Mouse (Mus musculus): ENCODE results near the gene Itih1.
A peak's percentile ranks its signal among the peaks of the same experiment; 100 is the strongest.

Gene Itih1

DNA sequence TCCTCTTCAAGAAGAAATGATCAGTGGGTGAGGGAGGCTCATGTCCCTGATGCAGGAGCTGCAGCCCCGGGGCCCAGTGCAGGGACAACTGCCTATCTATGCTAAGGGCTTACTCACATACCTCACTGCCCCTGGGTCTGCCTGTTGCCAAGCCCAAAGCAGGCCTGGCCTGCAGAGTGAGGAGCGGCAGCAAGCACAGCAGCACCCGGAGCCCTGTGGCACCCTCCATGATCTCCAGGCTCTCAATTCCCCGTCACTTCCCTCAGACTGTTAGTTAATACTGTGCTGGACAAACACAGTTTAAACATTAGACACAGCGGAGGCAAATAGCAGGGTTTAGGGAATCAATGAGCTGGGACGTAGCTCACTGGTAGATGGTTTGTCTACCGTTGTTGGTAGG lies at the start of gene Itih1:
Gene Itih1, minus strand, starts transcription at position 252 of the 400 bp plus-strand sequence.
- DNase-seq (ENCODE audit: low spot score) = no peak

DNA sequence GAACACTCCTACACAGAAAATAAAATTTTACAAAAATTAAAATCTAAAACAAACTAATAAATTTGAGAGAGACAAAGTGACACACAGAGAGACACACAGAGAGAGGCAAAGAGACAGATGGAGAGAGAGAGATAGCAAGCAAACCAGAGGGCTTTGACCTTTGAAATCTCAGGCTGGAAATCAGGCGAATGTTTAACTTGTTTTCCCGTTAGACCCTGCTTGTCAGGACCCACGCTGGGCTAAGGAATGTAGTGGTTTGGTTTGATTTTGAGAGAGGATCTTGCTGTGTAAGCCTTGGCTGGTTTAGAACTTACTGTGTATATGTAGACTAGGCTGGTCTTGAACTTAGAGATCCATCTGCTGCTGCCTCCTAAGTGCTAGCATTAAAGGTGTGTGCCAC lies 33.1 kb upstream of the Itih1 start:
- DNase-seq (ENCODE audit: low spot score) = no peak

GRCm38 (mm10) chr14:30974204-30974603 lies 31.1 kb upstream of the Itih1 start:
- no peak for DNase-seq (ENCODE audit: low spot score)

DNA sequence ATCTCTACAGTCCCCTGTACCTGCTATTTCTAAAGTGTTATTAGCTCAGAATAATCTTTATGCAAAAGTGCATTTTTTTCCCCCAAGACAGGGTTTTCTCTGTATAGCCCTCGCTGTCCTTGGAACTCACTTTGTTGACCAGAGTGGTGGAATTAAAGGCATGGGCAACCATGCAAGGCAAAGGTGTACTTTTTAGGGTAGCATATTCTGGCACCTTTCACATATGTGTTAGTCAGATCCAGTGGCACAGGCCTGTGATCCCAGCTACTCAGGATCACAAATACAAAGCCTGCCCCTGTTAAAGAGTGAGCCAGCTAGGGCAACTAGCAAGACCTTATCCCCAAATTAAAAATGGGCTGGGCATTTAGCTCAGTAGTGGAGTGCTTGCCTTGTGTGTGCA lies 17.3 kb upstream of the Itih1 start:
- DNase-seq (ENCODE audit: low spot score) = no peak

DNA sequence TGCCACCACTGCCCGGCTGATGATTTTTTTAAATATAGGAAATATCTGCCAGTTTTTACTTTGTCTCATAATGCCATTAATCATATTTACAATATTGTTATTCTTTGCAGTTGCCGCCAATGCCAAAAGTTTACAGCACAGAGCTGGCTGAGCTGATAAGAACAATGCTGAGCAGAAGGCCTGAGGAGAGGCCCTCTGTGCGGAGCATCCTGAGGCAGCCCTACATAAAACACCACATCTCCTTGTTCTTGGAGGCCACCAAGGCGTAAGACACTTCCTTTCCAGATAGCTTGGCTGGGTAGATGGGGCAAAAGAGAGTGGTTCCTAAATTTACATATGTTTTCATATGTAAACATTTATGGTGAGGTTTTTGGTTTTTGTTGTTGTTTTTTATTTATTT lies 15.9 kb upstream of the Itih1 start:
- DNase-seq (ENCODE audit: low spot score) = no peak

- DNase-seq (ENCODE audit: low spot score) = no peak
Measured at GRCm38 (mm10) chr14:30958517-30958916, 15.4 kb upstream of the Itih1 start.

GRCm38 (mm10) chr14:30951154-30951825 lies 8.2 kb upstream of the Itih1 start, which contains the start of gene Nek4:
Nek4 (plus strand) TSS chr14:30951377.
- peak; percentile 93 for DNase-seq (ENCODE audit: low spot score)

DNA sequence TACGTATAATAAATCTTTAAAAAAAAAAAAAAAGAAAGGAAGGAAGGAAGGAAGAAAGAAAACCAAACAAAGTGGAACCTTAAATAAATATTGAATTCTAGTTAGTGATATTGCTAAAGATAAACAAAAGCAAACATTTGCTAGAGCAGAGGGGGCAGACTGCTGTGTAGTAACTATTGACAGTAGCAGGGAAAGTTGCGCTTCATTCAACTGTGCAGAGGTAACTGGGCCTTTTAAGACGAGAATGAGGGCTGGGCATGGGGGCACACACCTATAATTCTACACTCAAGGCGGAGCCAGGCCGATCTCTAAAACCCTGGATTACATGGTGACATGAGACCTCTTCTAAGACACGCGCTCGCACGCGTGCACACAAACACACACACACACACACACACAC lies 6.9 kb upstream of the Itih1 start:
- DNase-seq (ENCODE audit: low spot score) = no peak

DNA sequence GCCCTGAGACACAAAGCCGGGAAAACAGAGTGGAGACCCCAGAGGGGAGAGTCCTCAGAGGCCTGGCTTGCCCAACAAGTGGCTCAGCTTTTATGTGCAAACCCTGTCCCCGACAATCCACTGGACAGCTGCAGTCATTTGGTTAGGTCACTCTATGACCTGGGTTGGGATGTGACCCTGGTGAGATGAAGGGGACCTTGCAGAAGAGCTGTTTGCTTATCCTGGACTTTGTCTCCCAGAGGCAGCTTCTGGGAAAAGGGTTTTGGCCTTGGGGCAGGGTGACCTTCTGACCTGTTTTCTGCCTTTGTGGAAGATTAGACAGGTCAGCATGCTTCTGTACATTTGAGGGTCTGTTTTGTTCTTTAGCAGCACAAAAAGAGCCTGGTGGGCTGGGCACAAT lies 1.7 kb upstream of the Itih1 start:
- no peak for DNase-seq (ENCODE audit: low spot score)

DNA sequence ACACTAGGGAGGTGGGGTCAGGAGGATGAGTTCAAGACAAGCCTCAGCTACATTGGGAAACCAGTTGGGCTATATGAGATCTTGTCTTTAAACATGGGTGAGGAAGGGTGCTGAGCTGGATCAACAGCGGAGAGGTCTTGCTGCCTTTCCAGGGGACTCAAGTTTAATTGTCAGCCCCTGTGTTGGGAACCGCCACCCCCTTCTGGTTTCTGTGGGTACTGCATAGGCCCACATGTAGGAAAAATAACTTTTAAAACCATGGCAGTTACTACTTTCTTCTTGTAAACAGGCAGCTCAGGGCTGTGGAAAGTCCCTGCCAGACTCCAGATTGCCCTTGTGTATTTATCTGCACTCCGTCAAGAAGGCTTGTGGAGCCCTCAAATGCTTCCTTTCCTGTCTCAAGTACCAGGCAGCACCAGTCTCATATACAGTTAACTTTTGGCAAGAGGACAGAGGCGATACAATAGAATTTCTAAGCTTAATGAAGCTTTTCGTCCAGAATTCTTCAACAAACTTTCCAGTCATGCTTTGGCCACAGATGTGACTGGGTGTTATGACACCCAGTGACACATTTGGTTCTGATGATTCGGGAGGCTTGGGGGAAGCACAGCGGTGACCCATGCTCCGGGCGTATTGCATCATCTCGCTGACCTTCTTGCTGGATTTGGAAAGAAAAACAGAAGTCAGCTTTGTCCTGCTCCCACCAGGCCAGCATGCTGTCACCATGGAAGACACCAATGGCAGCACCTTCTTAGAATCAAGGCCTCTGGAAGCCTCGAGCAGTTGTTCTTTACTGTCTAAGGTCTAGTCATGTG lies 978 bp upstream of the Itih1 start:
- peak; percentile 40 for DNase-seq (ENCODE audit: low spot score)

GRCm38 (mm10) chr14:30942254-30942653 lies 835 bp downstream of the Itih1 start:
- no peak for DNase-seq (ENCODE audit: low spot score)

GRCm38 (mm10) chr14:30933351-30933750 lies 9.7 kb downstream of the Itih1 start:
- no peak for DNase-seq (ENCODE audit: low spot score)

DNA sequence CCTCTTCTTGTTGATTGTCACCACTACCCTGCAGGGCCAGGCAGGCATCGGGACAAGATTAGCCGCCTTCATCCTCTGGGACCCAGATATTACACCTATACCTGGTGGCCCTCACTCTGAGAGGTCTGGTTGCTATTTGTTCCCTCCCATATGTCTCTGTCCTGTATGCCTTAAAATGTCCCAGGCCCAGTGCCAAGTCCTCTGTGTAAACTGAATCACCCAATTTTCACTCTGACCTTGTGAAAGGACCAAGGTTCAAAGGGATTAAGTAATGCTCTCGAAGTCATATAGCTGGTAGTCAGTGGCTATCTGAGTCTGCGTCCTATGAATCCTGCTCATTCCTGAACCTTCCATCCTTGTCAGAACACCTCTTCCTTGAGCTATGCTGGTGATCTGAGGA lies 12.7 kb downstream of the Itih1 start:
- no peak for DNase-seq (ENCODE audit: low spot score)

DNA sequence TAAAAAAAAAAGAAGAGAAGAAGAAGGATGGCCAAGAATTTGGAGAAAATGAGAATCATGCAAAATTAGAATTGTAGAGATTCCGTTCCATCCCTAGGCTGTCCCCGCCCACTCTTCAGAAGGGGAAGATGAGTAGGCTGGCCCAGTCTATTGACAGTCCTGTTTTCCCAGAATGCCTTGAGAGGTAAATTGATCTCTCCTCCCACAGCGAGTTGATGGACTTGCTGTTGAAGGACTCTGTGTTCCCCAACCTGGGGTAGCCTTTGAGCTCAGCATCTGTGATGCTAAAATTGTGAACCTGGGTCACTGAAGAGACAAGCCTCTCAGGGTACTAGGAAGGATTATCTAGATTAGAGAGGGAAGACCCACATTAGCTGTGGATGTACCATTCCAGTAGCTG lies 17.6 kb downstream of the Itih1 start:
- DNase-seq (ENCODE audit: low spot score) = no peak

GRCm38 (mm10) chr14:30923375-30924105 lies 19.5 kb downstream of the Itih1 start, which contains the start of gene Itih3:
Itih3 (minus strand) TSS chr14:30923760.
- no peak for DNase-seq (ENCODE audit: low spot score)

DNA sequence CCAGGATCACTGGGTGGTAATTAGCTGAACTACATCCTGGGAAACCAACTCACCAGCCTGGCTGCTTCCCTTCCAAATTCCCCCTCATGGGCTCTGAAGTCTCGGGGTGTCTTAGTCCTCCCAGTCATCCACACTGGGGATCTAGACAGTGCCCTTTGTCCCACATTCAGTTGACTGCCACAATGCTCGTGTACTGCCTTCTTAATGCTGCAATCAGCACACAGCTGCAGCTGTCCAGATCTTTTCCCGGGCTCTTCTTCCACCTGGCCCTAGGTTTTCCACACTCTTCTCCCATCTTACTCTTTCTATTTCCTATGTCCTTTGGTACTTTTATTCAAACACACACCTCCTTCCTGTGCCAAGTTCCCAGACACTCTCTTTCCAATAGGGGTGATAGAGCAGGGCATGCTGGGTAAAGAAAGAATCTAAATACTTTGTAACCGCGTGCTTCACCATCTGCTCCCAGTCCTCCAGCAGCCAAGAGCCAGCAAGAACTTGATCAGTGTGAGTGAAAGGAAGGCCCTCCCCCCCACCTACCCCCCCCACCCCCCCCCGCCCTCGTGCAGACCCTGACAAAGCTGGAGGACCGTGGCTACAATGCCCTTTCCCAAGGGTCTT lies 20.9 kb downstream of the Itih1 start:
- no peak for DNase-seq (ENCODE audit: low spot score)

- no peak for DNase-seq (ENCODE audit: low spot score)
Measured at GRCm38 (mm10) chr14:30916516-30916915, 26.6 kb downstream of the Itih1 start.

- DNase-seq (ENCODE audit: low spot score) = no peak
Measured at GRCm38 (mm10) chr14:30913404-30913803, 29.7 kb downstream of the Itih1 start.

DNA sequence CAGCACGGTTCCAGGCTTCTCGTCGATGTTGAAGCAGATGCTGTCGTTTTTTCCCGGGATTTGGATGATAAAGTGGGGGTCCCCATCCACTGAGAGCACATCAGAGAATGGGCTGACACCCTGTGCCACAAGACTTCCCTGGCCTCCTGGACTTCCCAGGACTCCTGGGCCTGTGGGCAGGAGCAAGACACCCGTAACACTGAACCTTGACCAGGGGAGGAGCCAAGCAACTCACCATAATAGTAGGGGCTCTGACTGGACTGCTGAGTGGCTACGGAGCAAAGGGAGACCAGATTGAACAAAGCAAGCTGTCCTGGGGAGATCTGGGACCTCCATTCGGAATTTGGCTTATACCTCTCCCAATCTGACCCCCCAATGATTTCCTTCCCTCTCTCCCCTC lies 30.4 kb downstream of the Itih1 start:
- DNase-seq (ENCODE audit: low spot score) = no peak

GRCm38 (mm10) chr14:30911141-30911540 lies 31.9 kb downstream of the Itih1 start:
- no peak for DNase-seq (ENCODE audit: low spot score)

DNA sequence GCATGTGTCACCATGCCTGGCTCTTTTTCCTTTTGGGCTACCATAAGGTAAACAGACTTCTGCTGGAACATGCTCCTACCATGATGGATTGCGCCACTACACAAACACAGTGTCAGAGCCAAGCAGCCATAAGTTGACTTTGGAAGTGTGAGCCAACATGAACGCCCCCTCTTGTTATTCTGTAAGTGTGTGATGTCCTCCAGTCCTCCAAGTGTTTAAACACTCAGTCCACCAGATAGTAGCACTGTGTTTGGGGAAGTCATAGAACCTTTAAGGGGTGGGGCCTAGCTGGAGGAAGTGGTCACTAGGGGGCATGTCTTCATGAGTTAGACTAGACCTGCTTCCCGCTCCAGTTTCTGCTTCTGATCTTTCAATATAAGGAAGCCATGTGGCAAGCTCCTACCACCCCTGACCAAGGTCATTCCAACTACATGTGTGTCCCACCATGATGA lies 35.2 kb downstream of the Itih1 start:
- DNase-seq (ENCODE audit: low spot score) = no peak

DNA sequence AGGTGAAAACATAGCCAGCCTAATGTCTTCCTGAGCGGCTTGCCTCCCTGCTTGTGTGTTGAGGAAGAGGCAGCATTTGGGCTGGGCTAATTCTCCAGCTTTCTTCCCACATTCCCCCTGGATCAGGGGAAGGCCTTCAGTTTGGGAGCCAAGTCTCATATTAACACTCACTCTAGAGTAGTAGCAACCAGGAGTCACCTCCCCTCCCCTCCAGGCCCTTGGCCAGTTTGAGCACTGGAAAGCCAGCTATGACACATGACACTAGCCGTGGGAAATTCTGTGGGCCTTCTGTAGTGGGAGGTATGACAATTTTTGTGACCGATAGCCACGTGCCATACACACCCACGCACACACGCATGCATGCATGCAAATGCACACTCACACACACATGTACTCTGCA lies 37.1 kb downstream of the Itih1 start:
- no peak for DNase-seq (ENCODE audit: low spot score)

Measured in c-Kit-positive CD71-positive TER-119-positive erythroid progenitor cells, embryonic 14.5 days (primary cell).